Mouse (Mus musculus) kidney, embryonic 15.5 days (tissue): Measurements from ENCODE around the gene Syne3. TPM values are rescaled to one million over a fixed set of nuclear protein-coding genes. Genes with fewer than 3 reads are reported as not detected.
A peak's percentile ranks its signal among the peaks of the same experiment; 100 is the strongest.

Experiments used
- ATAC-seq: fragments of 200-750 bp; cut with Nextera tagmentation; replicated peaks from 2 replicates; pipeline ENCODE4 v1.8.0; 2017; ENCODE audit warnings: moderate TSS enrichment; ENCODE audit not compliant: low FRiP score
- H3K27ac ChIP-seq: fragments of 300-500 bp; sonication (generic); 2 replicates; pipeline ENCODE4 v1.5.1; 2015; ENCODE audit warnings: mild to moderate bottlenecking, inconsistent platforms
- H3K27me3 ChIP-seq: fragments of 300-500 bp; sonication (generic); 2 replicates; pipeline ENCODE4 v1.6.1; 2015; ENCODE audit warnings: inconsistent platforms
- H3K36me3 ChIP-seq: fragments of 300-500 bp; sonication (generic); 2 replicates; pipeline ENCODE4 v1.6.1; 2015; ENCODE audit warnings: inconsistent platforms
- H3K4me1 ChIP-seq: fragments of 300-500 bp; sonication (generic); 2 replicates; pipeline ENCODE4 v1.6.1; 2015; ENCODE audit warnings: inconsistent platforms
- H3K4me2 ChIP-seq: fragments of 300-500 bp; sonication (generic); 2 replicates; pipeline ENCODE4 v1.6.1; 2015; ENCODE audit warnings: moderate library complexity, mild to moderate bottlenecking, inconsistent platforms
- H3K4me3 ChIP-seq: fragments of 300-500 bp; sonication (generic); replicated peaks from 2 replicates; pipeline ENCODE4 v1.5.1; 2015; ENCODE audit warnings: mild to moderate bottlenecking, inconsistent platforms
- H3K9ac ChIP-seq: fragments of 300-500 bp; sonication (generic); 2 replicates; pipeline ENCODE4 v1.6.1; 2015; ENCODE audit warnings: mild to moderate bottlenecking, inconsistent platforms
- H3K9me3 ChIP-seq: fragments of 300-500 bp; sonication (generic); replicated peaks from 2 replicates; pipeline ENCODE4 v1.6.1; 2016; ENCODE audit warnings: inconsistent platforms
- WGBS: fragments of 180-500 bp; shearing (Covaris S2); methylation state at CpG from one replicate; pipeline ENCODE4 v1.1.7; 2015; ENCODE audit warnings: mixed read lengths; 5-methylcytosine and 5-hydroxymethylcytosine counted together
- polyA plus RNA-seq: library from polyadenylated mRNA; unstranded; fragments of >200 nt; fragmentation: Nextera tagmentation; extraction: Ambion mirVana; gene quantifications from 2 replicates; pipeline ENCODE4 v1.2.1, GENCODE M21; 2015

Gene Syne3
- polyA plus RNA-seq, 1 experiment from 2014 or later, result 0.82 TPM

DNA sequence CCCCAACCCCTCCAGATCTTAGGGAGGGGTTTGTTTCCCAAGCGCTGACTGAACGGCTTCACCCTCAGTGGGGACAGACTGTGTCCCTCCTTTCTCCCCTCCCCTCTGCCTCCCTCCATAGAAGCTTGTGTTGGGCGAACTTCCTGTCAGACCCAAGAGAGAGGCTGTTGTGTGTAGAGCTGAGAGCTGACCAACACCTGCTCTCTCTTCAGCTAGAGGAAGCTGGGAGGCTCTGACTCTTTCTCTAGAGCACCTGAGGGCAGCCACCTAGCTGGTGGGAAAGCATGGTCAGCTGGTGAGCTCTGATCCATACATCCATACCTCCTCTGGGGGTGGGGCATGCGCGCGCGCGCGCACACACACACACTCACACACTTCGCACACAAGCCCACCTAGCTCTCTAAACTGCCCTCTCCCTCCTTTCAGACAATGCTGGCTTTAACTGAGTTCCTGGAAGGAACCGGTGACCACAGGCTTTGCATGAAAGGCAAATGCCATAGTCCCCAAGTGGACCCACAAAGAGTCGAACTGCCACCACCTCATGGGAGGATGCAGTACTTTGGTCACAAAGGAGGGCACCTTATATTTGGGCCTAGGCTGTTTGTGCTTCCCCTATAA, 14.2 kb downstream of the Syne3 start:
- no peaks in the 10 kb centered on the region for H3K9me3 ChIP-seq
- no peak overlapping the region for H3K9ac ChIP-seq
- no peak overlapping the region for H3K4me2 ChIP-seq
- peaks cover 5% of the 10 kb centered on the region; the same call in 1 of the 2 replicates for H3K4me1 ChIP-seq
- WGBS, result 78% methylated on average over 12 of the region's 12 CpGs
- no peak overlapping the region for H3K27ac ChIP-seq
- H3K4me3 ChIP-seq, result no peak overlapping the region
- no peaks in the 10 kb centered on the region for H3K27me3 ChIP-seq
- ATAC-seq, result no peak
- H3K36me3 ChIP-seq, result no peaks in the 10 kb centered on the region

DNA sequence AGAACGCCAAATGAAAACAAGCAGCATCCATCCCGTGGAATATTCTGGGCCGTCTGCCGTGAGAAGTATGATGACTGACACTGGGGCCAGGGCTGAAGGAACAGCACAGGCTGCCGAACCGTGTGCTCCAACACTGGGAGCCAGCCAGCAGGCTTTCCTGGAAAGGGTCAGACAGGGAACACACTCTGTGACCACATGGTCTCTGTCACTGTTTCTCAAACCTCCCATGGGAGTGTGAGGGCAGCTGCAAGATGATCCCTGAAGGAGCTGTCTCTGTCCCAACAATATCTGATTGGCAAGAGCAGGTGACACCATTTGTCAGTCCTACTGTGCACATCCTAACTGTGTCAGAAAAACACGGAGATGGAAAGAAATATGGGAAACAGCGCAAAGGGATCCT, 16.8 kb downstream of the Syne3 start:
- ATAC-seq, result no peak
- no peak overlapping the region for H3K9ac ChIP-seq
- no peaks in the 10 kb centered on the region for H3K9me3 ChIP-seq
- no peak overlapping the region for H3K4me3 ChIP-seq
- 0 out of 2 replicates have a peak, but pooled peaks cover 2% of the 10 kb centered on the region for H3K4me1 ChIP-seq
- H3K4me2 ChIP-seq, result no peak overlapping the region
- no peak overlapping the region for H3K27ac ChIP-seq
- H3K36me3 ChIP-seq, result no peaks in the 10 kb centered on the region
- H3K27me3 ChIP-seq, result no peaks in the 10 kb centered on the region
- 56% methylated on average over 8 of the region's 8 CpGs for WGBS

DNA sequence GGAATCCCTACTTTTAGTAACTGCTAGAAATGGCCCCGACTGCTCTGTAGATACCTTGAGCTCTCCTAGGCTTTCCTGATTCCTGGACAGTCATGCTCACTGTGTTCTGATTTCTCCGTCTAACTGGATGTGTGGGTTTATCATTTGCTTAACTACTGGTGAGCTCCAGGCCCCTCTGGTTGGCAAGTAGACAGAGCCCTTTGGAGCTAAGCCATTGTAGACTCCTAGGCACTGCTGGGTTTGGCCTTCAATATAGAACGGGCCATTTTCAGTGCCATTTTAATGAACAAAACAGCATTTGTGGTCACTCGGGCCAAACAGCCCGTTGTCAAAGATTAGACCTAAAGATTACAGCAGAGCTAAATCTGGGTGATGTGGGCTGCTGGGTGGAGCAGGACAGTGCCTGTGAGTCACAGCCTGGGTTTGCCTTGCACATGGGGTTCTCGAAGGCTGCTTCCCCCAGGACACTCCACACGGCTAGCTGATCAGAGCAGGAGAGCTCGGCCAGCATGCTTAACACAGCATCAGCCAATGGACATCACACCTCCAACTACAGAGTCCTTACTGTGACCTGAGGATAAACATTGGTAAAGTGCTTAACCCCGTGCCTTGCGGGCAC, 17.4 kb downstream of the Syne3 start:
- WGBS, result 80% methylated on average over 10 of the region's 10 CpGs
- H3K4me2 ChIP-seq, result no peak overlapping the region
- H3K9ac ChIP-seq, result no peak overlapping the region
- no peak overlapping the region for H3K4me3 ChIP-seq
- H3K36me3 ChIP-seq, result no peaks in the 10 kb centered on the region
- H3K27ac ChIP-seq, result no peak overlapping the region
- H3K27me3 ChIP-seq, result no peaks in the 10 kb centered on the region
- H3K9me3 ChIP-seq, result no peaks in the 10 kb centered on the region
- H3K4me1 ChIP-seq, result 0 out of 2 replicates have a peak, but pooled peaks cover 2% of the 10 kb centered on the region
- ATAC-seq, result no peak

DNA sequence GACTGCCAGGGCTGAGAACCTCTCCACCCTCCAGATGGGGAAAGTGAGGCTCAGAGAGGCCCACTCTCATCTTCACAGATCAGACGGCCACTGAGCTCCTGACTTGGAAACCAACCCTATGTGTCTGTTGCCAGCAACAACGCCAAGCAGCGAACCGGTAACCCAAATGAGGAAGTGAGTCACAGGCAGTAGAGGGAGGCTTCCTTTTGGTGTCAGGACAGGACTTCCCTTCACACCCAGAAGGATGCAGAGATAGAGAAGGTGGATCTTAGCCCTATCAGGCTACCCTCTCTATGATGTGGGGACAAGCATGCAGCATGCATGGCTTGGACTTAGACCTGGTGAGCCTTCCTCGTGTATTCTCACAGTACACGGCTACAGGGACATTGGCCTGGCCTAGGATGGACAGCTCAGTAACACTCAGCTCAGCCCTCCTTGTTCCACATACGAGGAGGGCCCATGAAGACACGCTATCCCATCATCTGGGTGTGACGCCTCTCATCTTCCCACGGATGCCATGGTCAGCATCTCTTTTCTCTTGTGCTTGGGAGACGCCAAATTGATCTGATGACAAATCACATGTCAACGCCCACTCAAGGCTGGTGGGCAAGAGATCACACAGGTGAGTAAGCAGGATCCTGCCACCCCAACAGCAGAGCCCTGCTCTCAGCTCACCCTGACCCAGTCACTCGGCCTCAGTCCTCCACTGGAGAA, 18.7 kb downstream of the Syne3 start:
- H3K36me3 ChIP-seq, result no peaks in the 10 kb centered on the region
- H3K9ac ChIP-seq, result no peak overlapping the region
- no peak for ATAC-seq
- no peak overlapping the region for H3K4me2 ChIP-seq
- no peaks in the 10 kb centered on the region for H3K27me3 ChIP-seq
- H3K4me3 ChIP-seq, result no peak overlapping the region
- WGBS, result 80% methylated on average over 13 of the region's 13 CpGs
- 0 out of 2 replicates have a peak, but pooled peaks cover 2% of the 10 kb centered on the region for H3K4me1 ChIP-seq
- no peak overlapping the region for H3K27ac ChIP-seq
- no peaks in the 10 kb centered on the region for H3K9me3 ChIP-seq

DNA sequence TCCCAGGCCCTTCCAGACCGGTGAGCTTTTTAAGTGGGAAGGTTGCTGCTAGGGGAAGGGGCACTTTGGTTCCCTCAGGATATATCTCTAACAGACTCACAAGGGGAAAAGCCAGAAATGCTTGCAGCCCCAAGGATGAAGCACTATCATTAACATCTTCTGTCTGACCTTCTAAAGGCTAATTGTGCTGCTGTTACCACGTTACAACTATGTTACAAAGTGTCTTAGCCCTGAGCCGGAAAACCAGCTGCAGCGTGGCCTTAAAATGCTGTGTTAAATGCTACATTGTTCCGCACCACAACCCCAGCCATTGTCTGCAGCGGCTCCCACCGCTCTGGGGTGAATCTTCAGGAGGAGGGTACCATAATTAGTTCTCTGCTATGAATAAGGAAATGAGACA, 21.7 kb downstream of the Syne3 start:
- 63% methylated on average over 7 of the region's 7 CpGs for WGBS

DNA sequence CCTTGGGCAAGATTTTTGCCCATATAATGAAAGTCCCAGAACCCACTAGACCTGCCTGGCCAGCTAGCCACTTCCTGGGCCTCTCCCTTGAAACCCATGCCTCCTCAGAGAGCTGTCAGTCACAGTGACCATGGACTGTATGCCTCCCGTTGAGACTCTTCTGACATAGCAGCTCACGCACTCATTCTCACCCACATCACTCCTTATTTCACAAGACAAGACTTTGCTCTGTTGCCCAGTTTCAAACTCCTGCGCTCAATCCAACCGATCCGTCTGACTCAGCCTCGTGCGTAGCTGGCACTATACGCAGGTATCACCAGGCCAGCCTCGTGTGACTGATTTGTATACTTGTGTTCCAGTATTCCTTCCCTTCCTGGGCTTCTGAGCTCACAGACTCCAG, 22.8 kb downstream of the Syne3 start:
- H3K4me3 ChIP-seq, result no peak overlapping the region
- H3K9ac ChIP-seq, result no peak overlapping the region
- no peak for ATAC-seq
- H3K9me3 ChIP-seq, result no peaks in the 10 kb centered on the region
- no peak overlapping the region for H3K27ac ChIP-seq
- H3K27me3 ChIP-seq, result no peaks in the 10 kb centered on the region
- peaks cover 9% of the 10 kb centered on the region for H3K4me1 ChIP-seq
- no peak overlapping the region for H3K4me2 ChIP-seq
- H3K36me3 ChIP-seq, result no peaks in the 10 kb centered on the region
- WGBS, result 91% methylated on average over 9 of the region's 9 CpGs

More for the DNA sequence above, 21.7 kb downstream of the Syne3 start:
- Histone ChIP-seq H3K27me3 (no peaks in the 10 kb centered on the region), H3K27ac (no peak overlapping the region), H3K4me2 (no peak overlapping the region), H3K36me3 (no peaks in the 10 kb centered on the region), H3K4me3 (no peak overlapping the region), H3K4me1 (peaks cover 9% of the 10 kb centered on the region), H3K9me3 (no peaks in the 10 kb centered on the region), H3K9ac (no peak overlapping the region)
- ATAC-seq, result no peak

GRCm38 (mm10) chr12:104986001-104986400, 23.6 kb downstream of the Syne3 start:
- H3K4me1 ChIP-seq, result peaks cover 9% of the 10 kb centered on the region
- no peak overlapping the region for H3K9ac ChIP-seq
- H3K4me2 ChIP-seq, result no peak overlapping the region
- no peak for ATAC-seq
- H3K36me3 ChIP-seq, result no peaks in the 10 kb centered on the region
- H3K9me3 ChIP-seq, result no peaks in the 10 kb centered on the region
- no peak overlapping the region for H3K27ac ChIP-seq
- no peak overlapping the region for H3K4me3 ChIP-seq
- H3K27me3 ChIP-seq, result no peaks in the 10 kb centered on the region
- 78% methylated on average over 2 of the region's 2 CpGs for WGBS

DNA sequence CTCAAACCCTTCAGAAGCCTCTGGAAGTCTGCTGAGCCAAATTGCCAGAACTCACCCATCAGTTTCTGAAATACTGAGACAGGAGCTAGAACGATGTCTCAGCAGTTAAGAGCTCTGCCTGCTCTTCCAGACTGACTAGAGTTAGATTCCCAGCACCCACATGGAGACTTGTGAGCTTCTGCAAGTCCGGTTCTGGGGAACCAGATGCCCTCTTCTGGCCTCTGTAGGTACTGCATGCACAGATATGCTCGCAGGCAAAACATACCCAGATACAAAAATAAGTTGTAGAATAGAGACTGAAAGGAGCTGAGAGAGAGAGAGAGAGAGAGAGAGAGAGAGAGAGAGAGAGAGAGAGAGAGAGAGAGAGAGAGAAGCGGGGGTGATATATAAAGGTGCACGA, 24.5 kb downstream of the Syne3 start:
- 81% methylated on average over 5 of the region's 5 CpGs for WGBS
- no peaks in the 10 kb centered on the region for H3K36me3 ChIP-seq
- no peak overlapping the region for H3K9ac ChIP-seq
- no peak overlapping the region for H3K4me3 ChIP-seq
- H3K9me3 ChIP-seq, result no peaks in the 10 kb centered on the region
- peaks cover 9% of the 10 kb centered on the region for H3K4me1 ChIP-seq
- no peak for ATAC-seq
- no peak overlapping the region for H3K27ac ChIP-seq
- H3K4me2 ChIP-seq, result no peak overlapping the region
- no peaks in the 10 kb centered on the region for H3K27me3 ChIP-seq

DNA sequence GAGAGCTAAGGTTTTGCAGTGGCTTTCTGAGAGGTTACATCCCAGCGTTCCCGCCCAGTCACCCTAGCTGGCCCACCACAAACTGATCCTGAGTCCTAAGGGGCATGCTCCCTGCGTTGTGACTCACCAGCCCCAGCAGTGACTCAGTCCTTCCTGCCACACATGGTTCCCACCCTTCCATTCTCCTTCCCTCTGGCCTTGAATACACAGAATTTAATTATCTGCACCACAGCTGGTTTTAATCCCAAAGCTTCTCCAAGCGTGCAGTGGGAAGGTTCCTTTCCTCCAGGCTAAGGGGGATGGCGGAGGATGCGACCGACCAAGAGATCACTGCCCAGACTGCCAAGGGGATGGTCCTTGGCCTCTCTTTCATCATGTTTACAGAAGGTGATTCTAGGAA, 26.1 kb downstream of the Syne3 start:
- no peaks in the 10 kb centered on the region for H3K36me3 ChIP-seq
- WGBS, result 28% methylated on average over 7 of the region's 7 CpGs
- ATAC-seq, result peak; percentile 69
- H3K9me3 ChIP-seq, result no peaks in the 10 kb centered on the region
- peak overlapping the region; percentile 63 for H3K27ac ChIP-seq
- H3K9ac ChIP-seq, result no peak overlapping the region
- no peaks in the 10 kb centered on the region for H3K27me3 ChIP-seq
- H3K4me1 ChIP-seq, result peaks cover 16% of the 10 kb centered on the region
- no peak overlapping the region for H3K4me2 ChIP-seq
- no peak overlapping the region for H3K4me3 ChIP-seq

DNA sequence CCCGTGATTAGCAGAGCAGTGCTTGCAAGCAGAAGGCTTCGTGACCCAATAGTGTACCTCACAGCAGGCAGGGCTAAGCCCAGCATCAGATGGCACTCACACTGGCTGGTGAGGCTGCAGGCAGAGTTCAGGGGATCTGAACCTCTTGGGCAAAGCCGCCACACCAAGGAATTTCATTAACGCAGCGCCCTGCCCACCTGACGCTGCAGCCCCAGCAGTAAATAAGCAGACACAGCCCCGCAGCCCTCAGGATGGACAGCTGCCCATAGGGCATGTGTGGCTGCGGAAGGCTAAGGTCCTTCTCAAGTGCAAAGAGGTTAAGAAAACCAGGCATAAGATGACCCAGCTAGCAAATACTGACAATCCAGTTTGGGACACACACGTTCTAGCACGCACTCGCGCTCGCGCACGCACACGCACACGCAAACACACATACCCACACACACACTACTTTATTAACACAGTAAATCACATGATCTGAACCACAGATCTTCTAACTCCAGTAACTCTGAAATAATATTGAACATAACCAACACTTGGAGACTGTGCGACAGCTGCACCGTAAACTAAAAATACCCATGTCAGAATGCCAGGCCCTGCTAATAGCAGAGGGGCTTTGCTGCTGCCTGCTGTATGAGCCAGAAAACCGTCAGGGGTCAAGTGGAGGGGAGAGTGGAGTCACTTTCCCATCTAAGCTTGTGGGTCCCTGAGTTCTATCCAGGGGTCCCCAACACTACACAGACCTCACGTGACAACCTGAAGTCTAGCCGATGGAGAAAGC, 30.5 kb downstream of the Syne3 start:
- 65% methylated on average over 22 of the region's 22 CpGs for whole genome bisulfite sequencing
- 0 out of 2 replicates have a peak, but pooled peaks have one; percentile 13 for ATAC-seq
- H3K9me3 ChIP-seq, result no peaks in the 10 kb centered on the region
- no peaks in the 10 kb centered on the region for H3K27me3 ChIP-seq
- peak overlapping the region; percentile 82 for H3K27ac ChIP-seq
- no peaks in the 10 kb centered on the region for H3K36me3 ChIP-seq
- H3K9ac ChIP-seq, result no peak overlapping the region
- H3K4me1 ChIP-seq, result peaks cover 40% of the 10 kb centered on the region
- H3K4me3 ChIP-seq, result no peak overlapping the region
- peak overlapping the region; percentile 45 for H3K4me2 ChIP-seq

GRCm38 (mm10) chr12:104978420-104978819, 31.2 kb downstream of the Syne3 start:
- H3K9ac ChIP-seq, result no peak overlapping the region
- H3K9me3 ChIP-seq, result no peaks in the 10 kb centered on the region
- peak overlapping the region; percentile 45 for H3K4me2 ChIP-seq
- no peak overlapping the region for H3K4me3 ChIP-seq
- peak overlapping the region; percentile 82 for H3K27ac ChIP-seq
- 11% methylated on average over 9 of the region's 9 CpGs for WGBS
- no peaks in the 10 kb centered on the region for H3K36me3 ChIP-seq
- H3K27me3 ChIP-seq, result no peaks in the 10 kb centered on the region
- peaks cover 36% of the 10 kb centered on the region for H3K4me1 ChIP-seq
- peak; percentile 59; the same call in 1 of the 2 replicates for ATAC-seq

GRCm38 (mm10) chr12:104976903-104977302, 32.7 kb downstream of the Syne3 start:
- Histone ChIP-seq H3K36me3 (no peaks in the 10 kb centered on the region), H3K4me3 (no peak overlapping the region), H3K27me3 (no peaks in the 10 kb centered on the region), H3K27ac (peak overlapping the region; percentile 81), H3K9me3 (no peaks in the 10 kb centered on the region), H3K4me2 (no peak overlapping the region), H3K9ac (no peak overlapping the region), H3K4me1 (peaks cover 31% of the 10 kb centered on the region)
- no peak for ATAC-seq
- WGBS, result 54% methylated on average over 7 of the region's 7 CpGs
